Mouse (Mus musculus) c-Kit-positive CD71-negative TER-119-negative erythroid progenitor cells, embryonic 14.5 days (primary cell): Measurements from ENCODE around the gene Pyroxd1.

Source experiments
- DNase-seq: peaks from one replicate; pipeline ENCODE4 v3.0.0-alpha.2; 2013; ENCODE audit warnings: low read depth

Gene Pyroxd1

DNA sequence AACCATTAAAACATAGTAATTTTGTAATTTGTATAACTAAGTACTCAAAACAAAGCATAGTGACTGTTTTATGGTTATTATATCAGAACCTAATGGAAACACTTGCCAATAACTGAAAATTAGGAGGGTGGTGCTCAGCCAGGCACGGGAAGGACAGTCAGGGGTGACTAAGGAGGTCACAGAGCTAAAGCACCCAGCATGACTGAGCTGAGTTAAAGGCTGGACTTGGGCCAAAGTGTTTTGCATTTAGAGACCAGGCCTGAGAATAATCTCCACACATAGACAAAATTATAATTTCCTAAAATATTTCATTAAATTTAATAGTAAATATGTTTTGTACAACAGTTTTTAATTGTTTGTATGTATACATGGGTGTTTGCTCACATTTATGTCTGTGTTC, 31.6 kb downstream of the Pyroxd1 start:
- DNase-seq: no peak

DNA sequence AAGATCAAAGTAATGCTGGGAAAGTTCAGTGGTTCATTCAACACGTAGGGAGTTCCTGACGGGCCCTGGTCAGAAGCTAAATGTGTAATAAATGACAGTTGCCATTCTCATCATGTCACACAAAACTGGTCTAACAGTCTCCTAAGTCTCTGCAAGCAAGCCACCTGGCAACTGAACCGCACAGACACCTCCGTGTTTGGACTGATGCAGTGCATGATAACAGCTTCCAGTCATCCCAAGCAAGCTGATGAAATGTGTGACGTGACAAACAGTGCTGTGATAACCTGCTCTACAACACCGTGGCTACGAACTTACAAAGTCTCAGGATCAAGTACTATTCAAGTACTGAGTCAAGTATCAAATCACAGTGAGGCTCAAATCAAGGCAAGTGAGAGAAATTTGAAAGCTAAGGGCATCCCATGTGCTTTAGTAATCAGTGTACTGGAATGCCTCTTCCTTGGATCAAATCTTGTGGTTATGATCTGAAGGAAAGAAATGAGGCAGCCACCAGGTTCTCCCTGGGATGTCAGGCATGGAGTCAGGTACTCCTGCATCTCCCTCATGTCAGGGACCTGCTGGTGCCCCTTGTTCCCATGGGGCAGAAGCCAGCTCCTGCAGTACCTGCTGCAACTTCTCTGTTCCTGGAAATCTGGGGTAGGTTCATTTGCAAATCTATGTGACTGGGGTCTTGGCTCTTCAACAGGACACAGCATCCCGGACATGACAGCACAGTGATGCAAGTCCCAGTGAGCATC, 33.3 kb downstream of the Pyroxd1 start:
- no peak for DNase-seq

DNA sequence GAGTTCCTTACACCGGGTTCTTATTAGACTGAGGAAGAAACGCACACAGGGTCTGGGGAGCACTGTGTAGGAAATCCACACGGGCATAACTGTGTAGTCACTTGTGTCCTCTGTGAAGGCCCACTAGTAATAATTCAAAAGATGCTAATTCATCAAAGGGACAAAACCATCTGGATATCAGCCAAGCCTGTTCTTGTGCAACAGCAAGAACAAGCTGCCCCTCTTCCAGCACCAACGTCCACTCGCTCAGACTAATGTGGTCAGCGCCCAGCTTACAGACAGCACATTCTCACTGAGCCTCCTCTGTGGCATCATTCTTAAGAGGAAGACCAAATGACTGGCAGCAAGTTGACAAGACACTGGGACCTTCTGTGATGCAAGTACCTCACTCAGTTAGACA, 34.5 kb downstream of the Pyroxd1 start:
- DNase-seq: no peak

DNA sequence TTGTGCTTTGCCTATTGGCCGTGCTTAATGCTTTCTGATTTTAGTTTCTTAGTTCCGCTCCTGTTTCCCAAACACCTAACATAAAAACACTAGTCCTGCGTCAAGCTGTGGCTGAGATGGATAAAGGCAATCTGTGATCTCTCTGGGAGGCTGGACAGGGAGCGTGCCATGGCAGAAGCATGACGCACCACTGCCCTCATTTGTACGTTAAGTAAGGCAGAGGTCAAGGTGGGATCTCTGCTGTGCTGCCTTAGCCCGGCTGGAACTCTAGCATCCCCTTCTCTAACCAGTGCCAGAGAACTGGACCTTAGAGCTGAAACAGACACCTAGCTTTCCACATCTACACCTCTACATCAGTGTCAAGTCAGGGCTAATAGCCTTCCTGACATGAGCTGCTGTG, 36.2 kb downstream of the Pyroxd1 start:
- DNase-seq: no peak

DNA sequence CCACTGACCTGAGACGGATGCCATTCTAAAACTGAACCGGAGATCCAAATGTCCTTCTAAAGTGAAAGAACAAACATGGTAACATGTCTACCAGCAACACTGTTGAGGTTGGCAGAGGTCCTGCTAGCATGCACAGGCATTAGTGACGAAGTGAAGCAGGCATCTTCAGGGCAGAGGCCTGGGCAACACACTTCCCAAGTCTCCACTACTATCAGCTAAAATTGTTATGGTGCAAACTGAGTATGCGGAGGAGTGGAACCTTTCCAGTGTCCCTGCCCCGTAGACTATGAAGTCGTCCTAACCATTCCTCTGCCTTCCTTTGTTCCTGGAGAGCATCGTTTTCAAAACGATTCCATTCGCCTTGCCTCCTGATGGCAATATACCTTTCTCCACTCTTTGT, 39.1 kb downstream of the Pyroxd1 start:
- no peak for DNase-seq

DNA sequence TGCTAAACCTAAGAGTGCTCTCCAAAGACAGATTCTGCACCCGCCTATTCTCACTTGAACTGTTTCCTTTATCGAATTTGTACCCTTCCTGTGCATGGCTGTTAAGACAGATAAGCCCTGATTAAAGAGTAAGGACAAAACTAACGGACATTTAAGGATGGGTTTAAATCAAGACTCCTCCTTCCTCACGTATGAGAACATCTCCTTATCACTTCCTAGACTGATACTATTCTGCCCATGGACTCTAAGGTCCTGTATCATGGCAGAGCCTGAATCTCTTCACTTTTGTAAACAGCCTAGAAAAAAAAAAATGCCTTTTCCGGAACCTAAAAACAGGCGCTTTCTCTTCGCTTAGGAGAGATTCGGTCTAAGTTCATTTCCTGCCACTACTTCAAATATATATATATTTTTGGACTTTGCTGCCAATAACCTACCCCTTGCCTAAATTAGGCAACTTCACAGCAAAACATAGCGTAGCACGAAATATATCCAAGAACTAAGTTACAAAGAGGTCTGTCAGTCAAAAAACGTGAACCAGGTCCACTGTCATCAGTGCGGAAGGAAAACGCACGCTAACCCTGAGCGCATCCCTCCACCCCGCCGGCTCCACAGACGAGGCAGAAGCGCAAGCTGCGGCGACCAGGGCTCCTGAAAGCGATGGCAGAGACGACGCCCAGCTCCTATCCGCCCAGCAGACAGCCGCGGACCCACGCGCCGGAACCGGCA, 41.0 kb downstream of the Pyroxd1 start:
- no peak for DNase-seq

DNA sequence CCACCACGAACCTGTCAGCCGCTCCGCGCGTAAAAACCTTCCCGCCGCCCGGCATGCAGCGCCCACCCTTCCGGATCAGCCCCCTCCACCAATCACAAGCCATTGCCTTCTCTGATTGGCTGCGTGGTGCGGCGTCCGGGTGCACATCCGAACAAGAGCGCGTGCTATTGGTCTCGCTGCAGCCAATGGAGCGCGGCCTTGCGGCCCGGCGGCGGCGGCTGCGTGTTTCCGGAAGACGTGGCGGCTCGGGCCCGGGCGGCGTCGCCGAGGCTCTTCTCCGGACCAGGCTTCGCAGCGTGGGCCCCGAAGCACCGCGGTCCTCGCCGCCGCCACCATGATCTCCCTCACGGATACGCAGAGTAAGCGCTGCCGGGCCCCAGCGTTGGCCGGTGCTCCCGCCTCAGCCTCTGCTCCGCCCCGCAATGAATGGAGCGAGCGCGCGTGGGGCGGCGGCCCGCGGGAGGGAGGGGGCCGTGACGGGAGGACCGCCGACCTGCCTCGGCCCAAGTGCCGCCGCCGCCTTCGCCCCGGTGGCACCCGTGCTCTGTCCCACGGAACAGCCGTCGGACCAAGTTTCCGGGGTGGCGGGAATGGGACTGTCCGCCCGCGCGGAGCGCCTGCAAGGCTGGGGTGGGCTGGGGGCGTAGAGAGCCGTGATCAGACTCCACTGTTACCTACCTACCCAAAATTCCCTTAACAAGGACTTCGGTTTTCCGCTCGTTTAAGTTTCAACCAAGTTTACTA, 41.7 kb downstream of the Pyroxd1 start, which contains the start of the genes Recql and Golt1b:
TSS of gene Recql (minus strand) at position 77 of the 744 bp plus-strand sequence.
TSS of gene Golt1b (plus strand) at position 211 of the 744 bp plus-strand sequence.
- DNase-seq: peak; percentile 89

DNA sequence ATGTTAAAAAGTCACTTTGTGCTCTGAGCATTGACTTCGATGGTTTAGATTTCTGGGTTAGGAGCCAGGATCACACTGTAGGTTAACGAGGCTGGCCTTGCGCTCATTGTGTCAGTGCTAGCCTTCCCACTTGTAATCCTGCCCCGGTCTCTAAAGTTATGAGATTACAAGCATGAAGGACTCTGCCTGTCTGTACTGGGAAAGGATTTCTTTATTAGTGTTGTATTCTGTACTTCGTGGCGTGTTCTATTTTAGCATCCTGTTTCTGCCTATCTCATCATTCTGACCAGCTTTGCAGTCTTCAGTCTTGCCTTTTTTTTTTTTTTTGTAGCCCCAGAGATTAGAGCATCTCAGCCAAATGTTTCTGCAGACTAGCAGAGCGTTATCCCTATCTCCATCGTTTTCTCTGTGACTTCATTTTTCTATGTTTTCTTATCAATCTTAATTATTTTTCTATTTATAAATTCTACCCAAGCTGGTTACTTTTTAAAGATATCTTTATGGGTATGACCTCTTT, 42.4 kb downstream of the Pyroxd1 start:
- DNase-seq: no peak

DNA sequence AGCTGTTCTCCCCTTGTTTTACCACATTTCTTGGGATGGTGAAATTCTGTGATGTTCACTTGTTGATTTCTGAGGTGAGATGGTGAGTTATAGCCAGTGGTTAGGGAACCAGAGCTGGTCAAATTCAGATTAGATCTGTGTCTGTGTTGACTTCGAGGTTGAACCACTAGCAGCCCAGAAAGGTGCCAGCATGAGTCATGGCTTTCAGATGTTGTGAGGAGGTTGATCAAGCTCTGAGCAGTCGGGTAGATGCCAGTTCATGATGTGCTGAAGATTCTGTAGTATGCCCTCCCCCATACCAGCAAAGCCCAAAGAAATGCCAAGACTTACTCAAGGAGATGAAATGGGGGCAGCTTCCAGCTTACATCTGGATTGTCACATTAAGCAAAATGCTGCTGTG, 43.6 kb downstream of the Pyroxd1 start:
- no peak for DNase-seq

DNA sequence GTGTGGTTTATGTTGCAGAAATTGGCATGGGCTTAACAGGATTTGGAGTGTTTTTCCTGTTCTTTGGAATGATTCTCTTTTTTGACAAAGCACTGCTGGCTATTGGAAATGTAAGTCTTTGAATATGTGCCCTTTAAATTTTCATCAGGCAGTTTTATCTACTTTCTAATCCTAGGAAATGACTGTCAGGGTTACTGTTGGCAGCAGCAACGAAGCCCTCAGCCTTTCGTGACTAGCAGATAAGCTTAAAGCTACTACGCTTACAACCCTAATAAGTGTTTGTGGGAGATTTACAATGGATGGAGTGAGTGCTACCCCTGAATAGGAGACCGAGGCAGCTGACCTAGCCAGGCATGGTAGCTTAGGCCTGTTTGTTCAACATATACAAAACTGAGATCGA, 46.9 kb downstream of the Pyroxd1 start:
- DNase-seq: no peak

DNA sequence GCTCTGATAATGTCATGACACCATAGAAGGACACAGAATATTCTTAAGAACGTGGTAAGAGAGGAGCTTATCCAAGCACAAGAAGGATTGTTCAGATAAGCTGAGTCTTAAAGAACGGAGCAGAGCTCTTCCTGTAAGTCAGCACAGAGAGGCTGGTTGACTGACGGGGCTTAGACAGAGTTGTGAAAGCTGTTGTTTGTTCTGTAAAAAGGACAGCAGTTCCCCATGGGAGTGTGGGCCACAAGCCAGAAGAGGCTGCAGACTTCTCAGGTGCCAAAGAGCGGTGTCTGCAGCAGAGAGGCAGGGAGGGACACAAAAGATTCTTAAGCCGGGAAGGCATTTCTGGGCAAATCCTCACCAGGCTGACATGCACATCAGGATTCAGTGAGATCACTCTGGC, 49.2 kb downstream of the Pyroxd1 start:
- no peak for DNase-seq

DNA sequence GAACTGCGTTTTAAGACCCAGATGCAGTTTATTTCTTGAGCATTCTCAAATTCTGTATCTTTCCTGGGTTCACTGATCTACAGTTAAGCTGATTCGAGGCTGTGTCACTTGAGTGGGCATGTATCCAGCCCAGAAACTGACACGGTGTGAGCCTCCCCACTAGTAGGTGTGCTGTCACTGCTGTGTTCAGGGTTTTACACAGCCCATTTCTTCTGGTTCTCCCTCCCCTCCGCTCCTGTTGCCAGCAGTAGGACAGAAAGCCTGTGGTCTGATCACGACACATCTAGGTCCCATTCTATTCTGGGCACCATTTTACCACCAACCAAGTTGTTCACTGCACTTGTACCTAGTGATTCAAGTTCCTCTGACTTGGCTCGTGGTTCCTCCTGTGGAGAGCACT, 50.3 kb downstream of the Pyroxd1 start:
- DNase-seq: no peak

DNA sequence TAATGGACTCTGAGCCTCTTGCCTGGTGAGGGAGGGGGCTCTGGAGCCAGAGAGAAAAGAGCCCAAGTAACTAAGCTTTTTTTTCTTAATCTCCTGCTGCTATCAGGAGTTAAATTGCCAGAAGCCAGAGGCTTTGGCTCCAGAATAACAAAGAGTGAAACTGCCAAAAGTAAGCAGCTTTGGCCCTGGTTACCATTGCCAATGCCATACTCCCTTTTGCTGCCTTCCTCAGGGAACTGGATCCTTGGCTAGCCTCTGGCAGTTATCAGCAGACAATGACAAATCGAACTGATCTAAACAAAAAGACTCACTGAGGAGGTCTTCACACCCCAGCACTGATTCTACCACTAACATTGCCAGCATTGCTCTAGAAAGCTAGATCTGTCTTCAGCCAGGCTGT, 65.7 kb downstream of the Pyroxd1 start:
- DNase-seq: no peak
